Mouse (Mus musculus) embryonic facial prominence, embryonic 15.5 days (tissue): Measurements from ENCODE around the gene Gm6020. TPM values are rescaled to one million over a fixed set of nuclear protein-coding genes. Genes with fewer than 3 reads are reported as not detected.
"Not testable (repeated sequence)": the region's sequence is repeated elsewhere in the genome, so short reads cannot be mapped to it uniquely, and the experiment has no call there.

ENCODE experiments used
- ATAC-seq: fragments of 200-750 bp; cut with Nextera tagmentation; 2 replicates; pipeline ENCODE4 v1.8.0; 2017; ENCODE audit warnings: low read depth, moderate TSS enrichment; ENCODE audit not compliant: insufficient number of reproducible peaks, low FRiP score, low TSS enrichment
- H3K27ac ChIP-seq: fragments of 300-500 bp; sonication (generic); replicated peaks from 2 replicates; pipeline ENCODE4 v1.5.1; 2015; ENCODE audit warnings: mild to moderate bottlenecking, inconsistent platforms
- H3K27me3 ChIP-seq: fragments of 300-500 bp; sonication (generic); 2 replicates; pipeline ENCODE4 v1.6.1; 2015; ENCODE audit warnings: inconsistent platforms
- H3K36me3 ChIP-seq: fragments of 300-500 bp; sonication (generic); 2 replicates; pipeline ENCODE4 v1.6.1; 2015; ENCODE audit warnings: mild to moderate bottlenecking, inconsistent platforms
- H3K4me1 ChIP-seq: fragments of 300-500 bp; sonication (generic); 2 replicates; pipeline ENCODE4 v1.6.1; 2015; ENCODE audit warnings: inconsistent platforms
- H3K4me2 ChIP-seq: fragments of 300-500 bp; sonication (generic); replicated peaks from 2 replicates; pipeline ENCODE4 v1.6.1; 2015; ENCODE audit warnings: mild to moderate bottlenecking, inconsistent platforms
- H3K4me3 ChIP-seq: fragments of 300-500 bp; sonication (generic); replicated peaks from 2 replicates; pipeline ENCODE4 v1.5.1; 2015; ENCODE audit warnings: mild to moderate bottlenecking, inconsistent platforms
- H3K9ac ChIP-seq: fragments of 300-500 bp; sonication (generic); 2 replicates; pipeline ENCODE4 v1.6.1; 2015; ENCODE audit warnings: inconsistent platforms
- H3K9me3 ChIP-seq: fragments of 300-500 bp; sonication (generic); replicated peaks from 2 replicates; pipeline ENCODE4 v1.6.1; 2016; ENCODE audit warnings: inconsistent platforms
- WGBS: fragments of 180-500 bp; shearing (Covaris S2); methylation state at CpG from one replicate; pipeline ENCODE4 v1.1.7; 2015; 5-methylcytosine and 5-hydroxymethylcytosine counted together
- polyA plus RNA-seq: library from polyadenylated mRNA; unstranded; fragments of >200 nt; fragmentation: Nextera tagmentation; extraction: Ambion mirVana; gene quantifications from 2 replicates; pipeline ENCODE4 v1.2.1, GENCODE M21; 2015

The Gm6020 gene
- polyA plus RNA-seq: not detected in 2 replicates

DNA sequence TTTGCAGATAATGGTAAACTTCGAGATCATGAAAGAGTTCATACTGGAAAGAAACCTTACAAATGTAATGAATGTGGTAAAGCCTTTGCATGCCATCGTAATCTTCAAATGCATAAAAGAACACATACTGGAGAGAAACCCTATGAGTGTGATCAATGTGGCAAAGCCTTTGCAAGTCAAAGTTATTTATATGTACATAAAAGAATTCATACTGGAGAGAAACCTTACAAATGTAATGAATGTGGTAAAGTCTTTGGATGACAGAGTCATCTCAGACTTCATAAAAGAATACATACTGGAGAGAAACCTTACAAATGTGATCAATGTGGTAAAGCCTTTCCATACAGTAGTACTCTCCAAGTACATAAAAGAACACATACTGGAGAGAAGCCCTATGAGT, at the start of gene Gm6020:
TSS of gene Gm6020 (plus strand) at position 301 of the 400 bp plus-strand sequence.
- not testable (repeated sequence) for H3K4me3 ChIP-seq, H3K4me1 ChIP-seq, H3K9me3 ChIP-seq, H3K27me3 ChIP-seq, H3K36me3 ChIP-seq, H3K27ac ChIP-seq, H3K9ac ChIP-seq, ATAC-seq, H3K4me2 ChIP-seq
- WGBS: 76% methylated on average over 2 of the region's 2 CpGs

DNA sequence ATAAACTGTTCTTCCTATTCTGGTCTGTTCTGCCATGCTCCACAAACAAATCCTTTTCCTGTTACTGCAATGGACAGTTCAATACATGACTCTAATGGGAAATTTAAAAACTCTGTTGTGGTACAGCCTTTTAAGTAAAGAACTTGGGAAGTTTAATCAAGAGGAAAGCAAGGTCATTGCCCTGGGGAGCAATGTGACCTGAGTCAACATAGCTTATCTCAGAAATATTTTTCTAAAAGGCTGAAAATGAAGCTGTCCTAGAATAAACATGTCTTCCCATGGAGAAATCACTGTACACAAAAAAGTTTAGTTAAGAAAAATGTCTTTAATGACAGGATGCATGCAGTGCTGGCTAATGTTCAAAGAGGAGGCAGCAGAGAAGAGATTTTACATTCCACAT, 45.0 kb upstream of the Gm6020 start:
- peaks cover 3% of the 10 kb centered on the region; the same call in 1 of the 2 replicates for H3K36me3 ChIP-seq
- no peak overlapping the region for H3K4me2 ChIP-seq
- peaks cover 11% of the 10 kb centered on the region for H3K4me1 ChIP-seq
- no peak for ATAC-seq
- no peak overlapping the region for H3K9ac ChIP-seq
- H3K27me3 ChIP-seq: no peaks in the 10 kb centered on the region
- no peaks in the 10 kb centered on the region for H3K9me3 ChIP-seq
- no peak overlapping the region for H3K4me3 ChIP-seq
- no peak overlapping the region for H3K27ac ChIP-seq

DNA sequence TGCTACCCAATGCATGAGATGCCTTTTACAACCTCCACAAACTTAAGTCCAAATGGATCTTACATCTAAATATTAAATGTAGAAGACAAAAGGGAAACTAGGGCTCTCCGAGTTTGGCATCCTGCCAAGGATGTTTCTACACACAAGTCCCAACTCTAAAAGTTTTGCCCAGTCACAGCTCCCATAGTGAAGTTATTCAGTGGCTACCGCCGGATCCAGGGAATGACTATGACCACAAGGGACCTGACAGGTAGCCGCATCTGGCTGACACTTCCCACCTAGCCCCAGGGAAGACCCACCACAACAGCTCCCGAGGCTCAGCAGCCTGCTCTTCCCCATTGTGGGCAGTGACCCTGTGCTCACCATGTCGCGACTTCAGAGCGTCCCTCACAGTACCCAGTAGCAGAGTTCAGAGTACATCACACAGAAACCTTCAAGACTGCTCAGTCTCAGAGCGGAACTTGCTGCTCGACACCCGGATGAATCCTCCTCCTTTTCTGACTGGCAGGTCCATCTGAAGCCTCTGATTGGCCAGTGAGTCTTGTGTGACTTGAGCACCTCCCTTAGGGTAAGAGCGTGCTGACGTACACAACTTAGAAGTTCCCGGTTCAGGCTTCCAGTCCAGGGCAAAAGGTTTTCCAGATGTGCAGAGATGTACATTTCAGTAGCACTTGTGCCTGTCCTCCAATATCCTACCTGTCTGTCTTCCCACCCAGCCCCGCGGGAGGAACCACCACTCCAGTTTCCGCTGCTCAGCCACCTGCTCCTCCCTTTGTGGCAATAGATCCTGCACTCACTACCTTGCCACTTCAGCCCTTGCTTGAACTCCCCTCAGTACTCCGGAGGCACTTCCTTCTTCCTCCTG, 43.1 kb upstream of the Gm6020 start, which contains the start of gene Zfp950:
TSS of gene Zfp950 (minus strand) at position 499 of the 865 bp plus-strand sequence.
- Histone ChIP-seq H3K27ac (0 out of 2 replicates have a peak within 1 kb of the TSS, but pooled peaks have one; percentile 55), H3K4me1 (peaks cover 11% of the 10 kb centered on the region), H3K4me3 (peak within 1 kb of the TSS; percentile 80), H3K36me3 (no peaks in the 10 kb centered on the region), H3K27me3 (no peaks in the 10 kb centered on the region), H3K9me3 (no peaks in the 10 kb centered on the region), H3K4me2 (peak within 1 kb of the TSS; percentile 79), H3K9ac (peak within 1 kb of the TSS; percentile 80)
- peak; percentile 99 for ATAC-seq
- 1% methylated on average over 18 of the region's 18 CpGs for WGBS

DNA sequence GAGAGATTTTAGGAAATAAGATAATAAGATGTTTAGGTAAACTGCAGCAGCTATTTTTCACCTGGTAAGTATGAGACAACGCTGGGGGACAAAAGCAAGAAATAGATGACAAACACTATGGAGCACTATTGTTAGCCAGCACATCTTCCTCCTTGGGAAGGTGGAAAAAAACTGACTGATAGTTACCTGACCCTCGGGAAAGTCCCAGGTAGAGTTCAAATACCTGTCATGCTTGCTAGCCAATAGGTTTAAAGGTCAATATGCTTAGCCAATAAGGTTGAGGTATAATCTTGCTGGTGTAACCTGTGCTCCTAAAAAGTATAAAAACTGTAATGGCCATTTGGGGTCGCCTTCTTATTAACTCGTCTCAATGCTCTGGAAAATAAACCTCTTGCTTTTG, 42.4 kb upstream of the Gm6020 start:
- ATAC-seq: no peak
- Histone ChIP-seq H3K27me3 (no peaks in the 10 kb centered on the region), H3K27ac (no peak overlapping the region)

DNA sequence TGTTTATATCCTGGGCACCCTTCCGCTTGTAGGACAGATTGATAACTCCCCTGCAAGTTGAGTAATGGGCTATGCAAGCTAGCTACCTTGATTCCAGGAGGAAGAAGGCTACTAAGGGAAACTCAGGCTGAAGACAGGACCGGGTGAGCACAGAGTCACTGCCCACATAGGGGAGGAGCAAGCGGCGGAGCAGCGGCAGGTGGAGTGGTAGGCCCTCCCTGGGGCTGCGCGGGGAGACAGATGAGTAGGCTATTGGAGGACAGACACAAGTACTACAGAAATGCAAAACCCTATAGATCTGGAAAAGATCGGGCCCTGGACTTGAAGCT, 32.4 kb upstream of the Gm6020 start:
- Histone ChIP-seq H3K4me3 (peak overlapping the region; percentile 38), H3K9ac (0 out of 2 replicates have a peak overlapping the region, but pooled peaks have one; percentile 15), H3K27me3 (no peaks in the 10 kb centered on the region), H3K36me3 (no peaks in the 10 kb centered on the region), H3K27ac (no peak overlapping the region), H3K4me1 (no peaks in the 10 kb centered on the region), H3K9me3 (no peaks in the 10 kb centered on the region), H3K4me2 (peak overlapping the region; percentile 67)
- WGBS: 7% methylated on average over 8 of the region's 8 CpGs
- no peak for ATAC-seq

More for the DNA sequence above, 42.4 kb upstream of the Gm6020 start:
- H3K9ac ChIP-seq: peak overlapping the region; percentile 47; the same call in 1 of the 2 replicates
- peak overlapping the region; percentile 79 for H3K4me2 ChIP-seq
- peak overlapping the region; percentile 80 for H3K4me3 ChIP-seq
- H3K9me3 ChIP-seq: no peaks in the 10 kb centered on the region
- peaks cover 11% of the 10 kb centered on the region for H3K4me1 ChIP-seq
- H3K36me3 ChIP-seq: no peaks in the 10 kb centered on the region
- WGBS: 20% methylated on average over 4 of the region's 4 CpGs

DNA sequence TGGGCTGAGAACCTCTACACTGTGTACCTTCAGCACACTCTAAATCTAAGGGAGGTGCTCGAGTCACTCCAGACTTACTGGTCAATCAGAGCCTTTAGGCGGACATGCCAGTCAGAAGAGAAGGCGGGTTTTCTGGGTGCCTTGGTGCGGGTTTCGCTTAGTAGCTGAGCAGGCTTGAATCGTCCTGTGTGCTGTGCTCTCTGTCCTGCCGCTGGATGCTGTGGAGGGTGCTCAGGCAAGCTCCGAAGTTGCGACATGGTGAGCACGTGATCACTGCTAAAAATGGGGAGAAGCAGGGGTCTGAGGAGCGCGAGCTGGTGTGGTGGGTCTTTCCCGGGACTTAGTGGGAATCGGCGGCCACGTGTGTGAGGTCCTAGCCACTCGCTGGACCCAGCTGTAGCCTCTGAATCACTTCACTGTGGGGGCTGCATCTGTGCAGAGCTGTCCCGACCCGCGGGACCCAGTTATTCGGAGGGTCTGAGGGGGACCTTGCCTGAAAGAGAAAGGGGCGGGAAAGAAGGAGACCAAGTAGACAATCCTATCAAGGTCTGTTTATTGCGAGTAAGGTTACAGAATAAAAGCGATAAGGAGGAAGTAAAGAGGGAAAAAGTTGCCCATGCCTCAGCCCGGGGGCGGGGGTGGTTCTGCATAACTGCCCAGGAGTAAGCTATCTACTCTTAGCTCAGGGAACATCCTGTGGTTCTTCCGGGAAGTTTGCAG, 31.8 kb upstream of the Gm6020 start:
- H3K27me3 ChIP-seq: no peaks in the 10 kb centered on the region
- peak; percentile 24; the same call in 1 of the 2 replicates for ATAC-seq
- no peaks in the 10 kb centered on the region for H3K36me3 ChIP-seq
- 7% methylated on average over 27 of the region's 27 CpGs for WGBS
- no peak overlapping the region for H3K27ac ChIP-seq
- H3K4me1 ChIP-seq: no peaks in the 10 kb centered on the region
- H3K9ac ChIP-seq: peak overlapping the region; percentile 15; the same call in 1 of the 2 replicates
- peak overlapping the region; percentile 38 for H3K4me3 ChIP-seq
- H3K4me2 ChIP-seq: peak overlapping the region; percentile 67
- H3K9me3 ChIP-seq: no peaks in the 10 kb centered on the region

DNA sequence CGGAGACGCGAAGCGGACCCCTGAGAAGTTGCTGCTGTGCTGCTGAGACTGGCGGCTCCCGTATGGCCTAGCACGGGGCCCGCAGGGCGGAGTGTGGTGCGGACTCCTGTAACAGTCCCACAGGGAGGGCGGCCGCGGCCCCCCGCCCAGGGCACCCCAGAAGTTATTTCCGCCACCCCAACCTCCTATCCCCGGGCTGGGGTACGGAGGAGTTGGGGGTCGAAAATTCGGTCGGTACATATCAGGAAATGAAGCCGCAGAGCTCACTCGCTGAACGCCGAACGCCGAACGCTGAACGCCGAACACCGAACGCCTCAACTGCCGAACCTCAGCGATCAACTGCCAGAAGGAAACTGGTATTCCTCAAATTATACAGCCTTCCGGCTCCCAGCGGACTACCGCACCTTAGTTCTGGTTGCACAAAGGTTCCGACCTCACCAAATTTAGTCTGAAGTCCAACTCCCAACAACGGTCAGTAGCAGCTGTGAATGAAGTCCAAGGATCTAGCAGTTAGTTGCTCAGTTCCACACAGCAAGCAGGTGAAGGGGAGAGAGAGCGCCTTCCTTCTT, 7.8 kb upstream of the Gm6020 start, which contains the start of gene Gm7102:
TSS of gene Gm7102 (minus strand) at position 554 of the 569 bp plus-strand sequence.
- Histone ChIP-seq H3K4me1 (no peaks in the 10 kb centered on the region), H3K9ac (no peak within 1 kb of the TSS), H3K36me3 (no peaks in the 10 kb centered on the region), H3K27me3 (no peaks in the 10 kb centered on the region), H3K27ac (no peak within 1 kb of the TSS), H3K4me2 (peak within 1 kb of the TSS; percentile 44), H3K9me3 (no peaks in the 10 kb centered on the region), H3K4me3 (peak within 1 kb of the TSS; percentile 28)
- ATAC-seq: no peak
- WGBS: 25% methylated on average over 39 of the region's 39 CpGs

DNA sequence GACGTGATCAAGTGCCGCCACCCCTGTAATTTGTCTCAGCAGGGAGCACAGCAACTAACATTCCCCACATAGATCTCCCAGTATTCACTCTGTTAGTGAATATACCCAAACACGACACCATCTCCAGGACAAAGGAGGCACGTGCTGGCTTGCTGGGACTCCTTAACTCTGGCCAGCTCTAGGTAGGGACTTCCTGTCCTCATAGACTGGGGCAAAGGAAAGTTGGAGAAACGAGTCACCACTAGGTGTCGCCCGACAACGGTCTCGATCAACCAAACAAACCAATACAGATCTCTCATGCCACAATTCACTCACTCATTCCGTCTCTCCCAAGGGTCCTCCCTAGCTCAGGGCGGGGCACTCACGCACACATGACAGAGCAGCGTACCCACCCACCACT, 15.6 kb downstream of the Gm6020 start:
- no peak overlapping the region for H3K4me3 ChIP-seq
- H3K4me1 ChIP-seq: no peaks in the 10 kb centered on the region
- no peaks in the 10 kb centered on the region for H3K9me3 ChIP-seq
- H3K36me3 ChIP-seq: no peaks in the 10 kb centered on the region
- WGBS: 12% methylated on average over 13 of the region's 13 CpGs
- no peak overlapping the region for H3K9ac ChIP-seq
- ATAC-seq: no peak
- H3K4me2 ChIP-seq: no peak overlapping the region
- H3K27ac ChIP-seq: no peak overlapping the region
- H3K27me3 ChIP-seq: no peaks in the 10 kb centered on the region

DNA sequence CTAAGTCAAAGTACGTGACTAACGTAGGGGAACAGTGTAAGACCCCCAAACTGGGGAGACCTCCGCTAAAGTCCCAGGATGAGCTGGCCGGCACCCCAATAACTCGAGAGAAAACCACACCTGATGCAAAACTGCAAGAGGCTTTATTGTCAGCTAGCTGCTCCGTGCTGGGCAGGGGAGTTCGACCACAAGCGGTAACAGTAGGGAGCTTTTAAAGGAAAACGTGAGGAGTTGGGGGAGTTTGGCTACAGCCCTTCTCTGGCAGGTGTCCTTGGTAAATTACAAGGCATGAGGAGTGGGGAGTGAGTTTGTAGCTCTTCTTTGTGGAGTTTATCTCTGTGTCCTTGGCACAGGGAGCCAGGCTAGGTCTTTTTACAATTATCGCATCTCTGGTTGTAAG, 16.1 kb downstream of the Gm6020 start:
- H3K27ac ChIP-seq: no peak overlapping the region
- no peaks in the 10 kb centered on the region for H3K9me3 ChIP-seq
- H3K36me3 ChIP-seq: no peaks in the 10 kb centered on the region
- H3K27me3 ChIP-seq: no peaks in the 10 kb centered on the region
- H3K9ac ChIP-seq: no peak overlapping the region
- no peak overlapping the region for H3K4me3 ChIP-seq
- WGBS: 12% methylated on average over 10 of the region's 10 CpGs
- no peak for ATAC-seq
- no peaks in the 10 kb centered on the region for H3K4me1 ChIP-seq
- H3K4me2 ChIP-seq: no peak overlapping the region

DNA sequence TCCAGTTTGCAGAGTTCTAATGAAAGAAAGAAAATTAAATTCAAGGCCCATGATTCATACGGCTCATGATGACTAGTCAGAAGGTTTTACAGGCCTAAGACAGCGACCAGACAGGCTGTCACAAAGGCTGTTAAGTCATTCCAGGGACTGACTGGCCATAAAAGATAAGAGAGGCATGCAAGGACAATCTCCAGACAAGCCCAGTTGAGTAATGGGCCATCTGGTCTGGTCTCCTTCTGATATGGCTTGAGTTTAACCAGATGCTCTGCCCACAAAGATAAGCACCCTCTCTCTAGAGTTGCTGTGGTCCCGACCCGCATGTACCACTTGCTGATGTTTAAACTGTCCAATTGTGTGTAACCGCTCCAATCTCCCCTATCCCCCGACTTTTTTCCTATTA, 23.8 kb downstream of the Gm6020 start:
- WGBS: 84% methylated on average over 6 of the region's 6 CpGs
- not testable (repeated sequence) for H3K27ac ChIP-seq, H3K4me1 ChIP-seq, H3K9ac ChIP-seq, ATAC-seq, H3K36me3 ChIP-seq, H3K4me3 ChIP-seq, H3K27me3 ChIP-seq, H3K9me3 ChIP-seq, H3K4me2 ChIP-seq

DNA sequence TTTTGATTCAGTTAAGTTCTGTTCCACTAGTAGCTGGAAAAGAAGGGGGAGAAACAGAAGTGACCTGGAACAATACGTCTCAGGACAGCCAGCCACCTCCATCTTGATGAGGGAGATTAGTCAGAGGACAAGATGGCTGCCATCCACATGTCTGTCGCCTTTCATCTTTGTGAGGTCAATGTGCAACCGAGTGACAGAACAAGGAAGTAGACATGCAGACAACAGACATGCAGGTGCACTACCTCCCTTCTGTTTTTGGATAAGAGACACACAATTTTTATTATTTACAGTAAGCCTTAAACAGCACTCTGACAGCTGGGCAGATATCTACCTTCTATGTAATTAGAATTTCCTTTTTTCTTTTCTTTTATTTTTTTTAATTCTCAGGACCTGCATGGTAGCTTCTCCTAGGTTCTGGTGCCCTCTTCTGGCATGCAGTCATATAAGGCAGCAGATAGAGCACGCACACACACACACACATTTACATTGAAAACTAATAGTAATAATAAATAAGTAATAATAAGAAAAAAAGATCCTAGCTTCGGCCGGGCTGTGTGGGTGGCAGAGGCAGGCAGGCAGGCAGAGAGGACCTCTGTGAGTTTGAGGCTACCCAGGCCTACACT, 40.1 kb downstream of the Gm6020 start:
- Histone ChIP-seq H3K27me3 (no peaks in the 10 kb centered on the region), H3K27ac (no peak overlapping the region), H3K36me3 (no peaks in the 10 kb centered on the region), H3K9me3 (no peaks in the 10 kb centered on the region), H3K4me2 (no peak overlapping the region), H3K9ac (no peak overlapping the region), H3K4me3 (no peak overlapping the region), H3K4me1 (peaks cover 20% of the 10 kb centered on the region)
- no peak for ATAC-seq
- 89% methylated on average over 6 of the region's 6 CpGs for WGBS
